Mouse (Mus musculus) kidney, adult 10 weeks (tissue): Measurements from ENCODE around the gene Hist2h2ab. TPM values are rescaled to one million over a fixed set of nuclear protein-coding genes. Genes with fewer than 3 reads are reported as not detected.

Source experiments
- polyA plus RNA-seq: library from polyadenylated mRNA; stranded (reverse); fragments of 350-450 nt; fragmentation: Illumina TruSeq; extraction: RNeasy Lipid Tissue Mini Kit (QIAGEN cat#74804); gene quantifications from one replicate; pipeline ENCODE4 v1.2.3, GENCODE M21; 2014; ENCODE audit warnings: low read depth, low replicate concordance

The Hist2h2ab gene
- not detected for polyA plus RNA-seq

DNA sequence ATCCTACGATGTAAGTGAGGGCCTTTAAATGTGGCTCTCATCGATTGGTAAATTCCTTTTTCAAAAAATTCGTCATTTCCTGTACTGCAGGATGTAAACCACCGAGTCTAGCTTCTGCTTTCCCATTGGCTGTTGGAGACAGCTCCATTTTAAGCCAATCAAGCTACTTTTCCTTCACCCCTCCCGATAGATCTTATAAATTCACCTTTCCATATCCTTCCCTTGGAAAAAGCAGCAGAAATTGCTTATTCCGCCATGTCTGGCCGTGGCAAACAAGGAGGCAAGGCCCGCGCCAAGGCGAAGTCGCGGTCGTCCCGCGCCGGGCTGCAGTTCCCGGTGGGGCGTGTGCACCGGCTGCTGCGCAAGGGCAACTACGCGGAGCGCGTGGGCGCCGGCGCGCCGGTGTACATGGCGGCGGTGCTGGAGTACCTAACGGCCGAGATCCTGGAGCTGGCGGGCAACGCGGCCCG is at the start of gene Hist2h2ab, which contains the start of gene Bola1:
Gene Hist2h2ab (plus strand): TSS at position 205 of the 470 bp plus-strand sequence.
Gene Bola1 (minus strand): TSS at position 49 of the 470 bp plus-strand sequence.

DNA sequence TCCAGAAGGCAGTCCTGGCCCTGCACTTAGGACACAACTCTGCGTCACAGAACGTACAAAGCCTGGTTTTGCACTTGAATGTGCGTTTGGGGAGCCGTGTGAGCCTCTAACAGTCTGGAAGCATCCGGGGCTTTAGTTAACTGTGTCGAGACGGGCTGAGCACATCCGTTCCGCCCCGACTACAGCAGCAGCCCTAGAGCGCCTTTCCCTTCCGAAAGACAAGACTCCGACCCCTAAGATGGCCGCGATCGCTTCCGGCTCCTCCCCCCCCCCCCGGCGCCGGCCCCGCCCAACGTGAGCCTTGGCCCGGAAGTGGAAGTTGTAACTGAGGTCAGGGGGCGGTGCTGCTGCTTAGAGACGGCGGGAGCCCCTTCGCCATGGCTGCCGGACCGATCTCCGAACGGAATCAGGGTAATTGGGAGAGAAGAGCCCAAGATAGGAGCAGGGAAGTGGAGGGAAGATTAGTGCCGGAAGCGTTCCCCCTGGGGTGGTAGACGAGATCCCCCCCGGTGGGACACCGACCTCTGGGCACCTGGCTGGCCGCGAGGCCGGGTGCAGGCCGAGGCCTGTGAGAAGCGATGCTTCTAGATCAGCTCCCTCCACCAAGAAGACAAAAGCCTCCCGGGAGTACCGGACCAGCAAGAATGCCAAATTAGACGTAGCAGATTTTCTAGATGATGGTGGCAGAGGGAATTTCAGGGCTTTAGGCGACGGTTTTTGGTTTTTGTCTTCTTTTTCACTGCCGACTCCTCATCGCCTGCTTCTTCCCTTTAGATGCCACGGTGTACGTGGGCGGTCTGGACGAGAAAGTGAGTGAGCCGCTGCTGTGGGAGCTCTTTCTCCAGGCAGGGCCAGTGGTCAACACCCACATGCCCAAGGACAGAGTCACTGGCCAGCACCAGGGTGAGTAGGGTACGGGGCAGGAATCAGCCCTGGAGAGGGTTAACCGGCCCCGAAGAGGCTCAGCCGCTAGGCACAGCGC is 47.2 kb upstream of the Hist2h2ab start, which contains the start of gene Sf3b4:
Gene Sf3b4 (plus strand): TSS at position 136 of the 982 bp plus-strand sequence.

DNA sequence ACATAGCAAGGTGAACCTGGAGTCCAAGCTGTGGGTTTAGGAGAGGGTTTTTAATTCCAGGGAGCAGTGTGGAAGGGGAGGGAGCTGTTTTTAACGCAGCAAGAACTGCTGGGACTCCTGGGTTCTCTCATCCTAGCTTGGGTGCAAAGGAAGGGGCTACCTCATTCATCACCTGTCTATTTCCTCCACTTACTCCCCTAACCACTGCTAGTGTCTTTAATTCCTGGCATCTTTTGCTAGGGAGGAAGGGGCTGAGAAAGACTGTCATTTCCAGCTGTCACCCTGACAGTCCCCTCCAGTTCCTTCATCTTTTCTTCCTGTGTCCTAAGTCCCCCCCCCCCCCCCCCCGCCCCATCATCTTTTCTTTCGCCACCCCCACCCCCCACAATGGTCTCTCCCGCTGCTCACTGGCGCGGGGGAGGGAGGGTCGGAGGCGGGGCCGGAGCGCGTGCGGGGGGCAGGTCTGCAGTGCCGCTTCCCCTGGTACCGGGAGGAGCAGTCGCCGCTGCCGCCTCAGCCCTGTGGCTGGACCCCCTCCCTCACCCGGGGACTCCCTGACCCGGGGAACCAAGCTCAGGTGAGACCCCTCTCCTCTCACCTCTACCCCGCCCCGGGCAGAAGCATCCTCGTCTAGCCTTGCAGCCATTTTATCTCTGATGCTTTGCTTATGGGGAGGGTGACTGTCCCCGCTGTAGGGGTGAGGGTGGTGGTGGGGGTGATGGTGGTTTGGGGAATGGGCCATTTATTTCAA is 38.8 kb upstream of the Hist2h2ab start, which contains the start of gene Sv2a:
Gene Sv2a (plus strand): TSS at position 425 of the 751 bp plus-strand sequence.

DNA sequence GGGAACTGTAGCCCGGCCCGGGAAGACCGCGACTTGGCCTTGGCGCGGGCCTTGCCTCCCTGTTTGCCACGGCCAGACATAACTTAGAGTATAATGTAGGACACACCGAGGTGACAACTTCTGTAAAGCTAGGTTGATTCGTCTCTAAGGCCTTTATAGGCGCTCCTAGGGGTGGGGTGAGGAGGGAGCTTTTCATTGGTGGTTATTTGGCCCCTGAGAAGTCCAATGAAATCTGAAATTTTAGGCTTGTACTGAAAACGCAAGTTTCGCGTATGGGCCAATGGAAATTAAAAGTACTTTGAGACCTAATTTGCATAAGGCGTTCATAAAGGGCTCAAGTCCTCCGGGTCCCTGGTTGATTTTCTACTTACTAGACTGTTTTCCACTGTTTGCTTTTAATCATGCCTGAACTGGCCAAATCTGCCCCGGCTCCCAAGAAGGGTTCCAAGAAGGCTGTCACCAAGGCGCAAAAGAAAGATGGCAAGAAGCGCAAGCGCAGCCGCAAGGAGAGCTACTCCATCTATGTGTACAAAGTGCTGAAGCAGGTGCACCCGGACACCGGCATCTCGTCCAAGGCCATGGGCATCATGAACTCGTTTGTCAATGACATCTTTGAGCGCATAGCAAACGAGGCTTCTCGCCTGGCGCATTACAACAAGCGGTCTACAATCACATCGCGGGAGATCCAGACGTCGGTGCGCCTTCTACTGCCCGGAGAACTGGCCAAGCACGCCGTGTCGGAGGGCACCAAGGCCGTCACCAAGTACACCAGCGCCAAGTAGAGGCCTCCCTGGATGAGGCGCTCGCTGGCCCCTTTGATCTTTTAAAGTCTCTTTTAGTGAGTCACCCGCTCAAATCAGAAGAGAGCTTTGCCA is 1.3 kb downstream of the Hist2h2ab start, which contains the start of the genes Hist2h2ac and Hist2h2be:
Gene Hist2h2ac (minus strand): TSS at position 116 of the 875 bp plus-strand sequence.
Gene Hist2h2be (plus strand): TSS at position 355 of the 875 bp plus-strand sequence.

DNA sequence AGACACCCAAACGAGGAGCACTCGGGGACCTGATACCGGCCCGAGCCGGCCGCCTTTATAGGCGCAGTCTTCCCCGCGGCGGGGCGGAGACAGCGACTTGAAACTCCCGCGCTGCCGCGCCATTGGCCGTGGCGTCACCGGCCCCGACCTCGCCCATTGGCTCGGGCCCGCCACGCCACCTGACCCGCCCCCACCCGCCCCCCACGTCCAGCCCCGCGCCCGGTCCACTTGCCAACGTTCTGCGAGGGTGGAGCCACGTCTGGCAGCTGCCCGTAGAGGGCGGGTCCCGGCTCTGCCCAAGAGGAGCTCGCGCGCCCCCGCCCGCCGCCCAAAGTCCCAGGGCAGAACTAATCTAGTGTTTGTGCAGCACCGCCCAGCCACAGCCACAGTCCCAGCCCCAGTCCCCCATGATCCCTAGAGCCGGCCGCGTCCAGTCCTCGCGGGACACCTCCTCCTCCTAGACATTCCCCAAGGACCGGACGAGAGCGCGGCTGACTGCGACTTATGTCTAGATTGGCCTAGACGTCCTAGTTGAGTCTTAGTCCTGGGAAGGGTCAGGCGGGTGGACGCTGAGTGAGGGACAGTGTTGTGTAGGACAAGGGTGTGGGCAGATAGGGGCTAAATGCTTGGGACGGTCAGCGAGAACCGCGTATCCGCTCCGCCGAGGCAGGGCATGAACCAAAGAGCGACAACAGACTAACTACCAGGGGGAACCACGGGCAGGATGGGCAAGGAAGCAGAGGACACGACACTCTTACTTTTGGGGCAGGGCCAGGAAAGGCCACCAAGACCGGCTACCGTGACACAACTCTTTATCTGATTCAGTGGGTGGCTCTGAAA is 19.5 kb downstream of the Hist2h2ab start, which contains the start of gene Hist2h3c2:
Gene Hist2h3c2 (minus strand): TSS at position 174 of the 840 bp plus-strand sequence.

DNA sequence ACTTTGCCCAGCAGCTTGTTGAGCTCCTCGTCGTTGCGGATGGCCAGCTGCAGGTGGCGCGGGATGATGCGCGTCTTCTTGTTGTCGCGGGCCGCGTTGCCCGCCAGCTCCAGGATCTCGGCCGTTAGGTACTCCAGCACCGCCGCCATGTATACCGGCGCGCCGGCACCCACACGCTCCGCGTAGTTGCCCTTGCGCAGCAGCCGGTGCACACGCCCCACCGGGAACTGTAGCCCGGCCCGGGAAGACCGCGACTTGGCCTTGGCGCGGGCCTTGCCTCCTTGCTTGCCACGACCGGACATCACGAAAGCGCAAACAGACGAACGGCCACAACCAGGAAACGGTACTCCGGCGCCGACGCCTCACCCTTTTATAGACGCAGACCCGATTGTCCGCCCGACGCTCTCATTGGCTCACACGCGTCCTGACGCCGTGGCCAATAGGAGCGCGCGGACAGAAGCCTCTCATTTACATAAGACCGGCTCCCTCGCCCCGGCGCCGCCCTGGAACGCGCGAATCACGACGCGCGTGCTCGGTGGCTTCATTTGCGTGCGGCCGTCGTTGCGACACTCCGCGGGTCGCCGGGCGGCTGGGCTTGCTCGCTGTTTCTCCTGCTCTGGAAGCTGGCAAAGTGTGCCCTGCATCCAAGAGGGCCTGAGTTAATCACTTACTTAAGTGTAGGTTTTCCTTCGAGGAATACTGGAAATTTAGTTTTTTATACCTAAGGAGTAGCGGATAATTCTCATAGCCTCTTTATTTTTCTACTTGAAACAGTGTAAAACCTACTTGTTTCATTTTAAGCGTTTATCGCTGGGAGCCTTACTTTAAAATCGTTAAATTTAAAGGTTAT is 20.5 kb downstream of the Hist2h2ab start, which contains the start of gene Hist2h2aa2:
Gene Hist2h2aa2 (minus strand): TSS at position 328 of the 850 bp plus-strand sequence.

DNA sequence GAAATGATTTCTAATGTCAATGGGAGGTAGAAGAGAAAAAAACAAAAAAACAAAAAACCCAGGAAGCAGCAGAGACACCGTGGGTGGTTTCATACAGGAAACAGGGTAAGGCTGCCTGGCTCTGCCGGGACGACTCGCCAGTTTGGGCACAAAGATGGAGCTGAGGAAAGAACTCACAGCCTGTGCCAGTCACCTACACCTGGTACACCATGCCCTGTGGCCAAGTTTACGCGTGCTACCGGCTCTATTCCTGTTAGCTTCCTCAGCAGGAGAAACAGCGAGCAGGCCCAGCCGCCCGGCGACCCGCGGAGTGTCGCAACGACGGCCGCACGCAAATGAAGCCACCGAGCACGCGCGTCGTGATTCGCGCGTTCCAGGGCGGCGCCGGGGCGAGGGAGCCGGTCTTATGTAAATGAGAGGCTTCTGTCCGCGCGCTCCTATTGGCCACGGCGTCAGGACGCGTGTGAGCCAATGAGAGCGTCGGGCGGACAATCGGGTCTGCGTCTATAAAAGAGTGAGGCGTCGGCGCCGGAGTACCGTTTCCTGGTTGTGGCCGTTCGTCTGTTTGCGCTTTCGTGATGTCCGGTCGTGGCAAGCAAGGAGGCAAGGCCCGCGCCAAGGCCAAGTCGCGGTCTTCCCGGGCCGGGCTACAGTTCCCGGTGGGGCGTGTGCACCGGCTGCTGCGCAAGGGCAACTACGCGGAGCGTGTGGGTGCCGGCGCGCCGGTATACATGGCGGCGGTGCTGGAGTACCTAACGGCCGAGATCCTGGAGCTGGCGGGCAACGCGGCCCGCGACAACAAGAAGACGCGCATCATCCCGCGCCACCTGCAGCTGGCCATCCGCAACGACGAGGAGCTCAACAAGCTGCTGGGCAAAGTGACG is 25.6 kb downstream of the Hist2h2ab start, which contains the start of gene Hist2h2aa1:
Gene Hist2h2aa1 (plus strand): TSS at position 495 of the 884 bp plus-strand sequence.

DNA sequence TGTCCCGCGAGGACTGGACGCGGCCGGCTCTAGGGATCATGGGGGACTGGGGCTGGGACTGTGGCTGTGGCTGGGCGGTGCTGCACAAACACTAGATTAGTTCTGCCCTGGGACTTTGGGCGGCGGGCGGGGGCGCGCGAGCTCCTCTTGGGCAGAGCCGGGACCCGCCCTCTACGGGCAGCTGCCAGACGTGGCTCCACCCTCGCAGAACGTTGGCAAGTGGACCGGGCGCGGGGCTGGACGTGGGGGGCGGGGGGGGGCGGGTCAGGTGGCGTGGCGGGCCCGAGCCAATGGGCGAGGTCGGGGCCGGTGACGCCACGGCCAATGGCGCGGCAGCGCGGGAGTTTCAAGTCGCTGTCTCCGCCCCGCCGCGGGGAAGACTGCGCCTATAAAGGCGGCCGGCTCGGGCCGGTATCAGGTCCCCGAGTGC is 26.8 kb downstream of the Hist2h2ab start, which contains the start of gene Hist2h3c1:
Gene Hist2h3c1 (plus strand): TSS at position 259 of the 430 bp plus-strand sequence.

DNA sequence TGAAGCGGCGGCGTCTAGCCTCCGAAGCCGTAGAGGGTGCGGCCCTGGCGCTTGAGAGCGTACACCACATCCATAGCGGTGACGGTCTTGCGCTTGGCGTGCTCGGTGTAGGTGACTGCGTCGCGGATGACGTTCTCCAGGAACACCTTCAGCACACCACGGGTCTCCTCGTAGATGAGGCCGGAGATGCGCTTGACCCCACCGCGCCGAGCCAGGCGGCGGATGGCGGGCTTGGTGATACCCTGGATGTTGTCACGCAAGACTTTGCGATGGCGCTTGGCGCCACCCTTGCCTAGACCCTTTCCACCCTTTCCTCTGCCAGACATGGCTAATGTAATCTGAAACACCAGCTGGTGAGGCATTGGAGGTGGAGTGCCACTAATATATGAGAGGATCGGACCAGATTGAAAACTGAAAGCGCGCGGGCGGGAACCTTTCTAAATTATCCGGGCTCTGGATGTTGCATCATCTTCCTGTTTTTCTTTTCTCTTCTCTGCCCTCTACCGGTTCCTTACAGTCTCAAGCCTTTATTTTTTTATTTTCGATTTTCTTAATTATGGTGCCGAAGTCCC is 43.4 kb downstream of the Hist2h2ab start, which contains the start of gene Hist2h4:
Gene Hist2h4 (minus strand): TSS at position 333 of the 572 bp plus-strand sequence.

DNA sequence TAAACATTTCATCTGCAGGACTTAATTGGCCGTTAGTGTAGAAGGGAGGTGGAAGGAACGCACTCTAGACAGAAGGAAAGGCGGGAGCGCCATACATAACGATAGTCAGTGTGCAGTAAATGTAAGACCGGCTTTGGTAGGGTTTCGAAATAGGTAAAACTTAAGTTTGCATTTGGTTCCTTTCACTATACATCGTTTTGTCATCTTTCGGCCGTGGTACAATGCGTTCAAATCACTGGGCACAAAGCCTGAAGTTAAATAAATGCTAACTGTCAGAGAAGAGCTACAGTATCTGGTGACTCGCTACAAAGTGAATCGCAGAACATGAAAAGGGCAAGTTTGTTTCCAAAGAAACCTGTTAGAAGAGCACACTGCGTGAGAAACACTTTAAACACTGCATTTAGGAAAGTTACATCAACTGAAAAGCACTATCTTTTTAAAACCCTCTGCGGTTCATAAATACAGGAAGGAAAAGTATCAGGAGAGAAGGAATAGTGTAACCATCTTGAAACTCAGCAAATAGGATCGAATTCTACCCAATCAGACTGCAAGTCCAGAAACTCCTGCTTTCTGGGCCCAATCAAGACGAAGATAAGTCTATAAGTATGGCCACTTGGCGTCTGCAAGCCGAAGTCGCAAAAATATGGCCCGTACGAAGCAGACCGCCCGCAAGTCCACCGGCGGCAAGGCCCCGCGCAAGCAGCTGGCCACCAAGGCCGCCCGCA is 48.5 kb downstream of the Hist2h2ab start, which contains the start of gene Hist2h3b:
Gene Hist2h3b (plus strand): TSS at position 604 of the 725 bp plus-strand sequence.

Other genes with a start within 250 kb of the Hist2h2ab start
- 3.1 TPM for gene Plekho1, start 223.9 kb upstream of the Hist2h2ab start, polyA plus RNA-seq
- 54.3 TPM for gene Vps45, start 161.4 kb upstream of the Hist2h2ab start, polyA plus RNA-seq
- 22.0 TPM for gene Otud7b, start 115.3 kb upstream of the Hist2h2ab start, polyA plus RNA-seq
- 21.7 TPM for gene Mtmr11, start 57.9 kb upstream of the Hist2h2ab start, polyA plus RNA-seq
- gene Sf3b4, start 47.5 kb upstream of the Hist2h2ab start, polyA plus RNA-seq = 9.6 TPM
- 5.4 TPM for gene Sv2a, start 38.7 kb upstream of the Hist2h2ab start, polyA plus RNA-seq
- 5.1 TPM for gene Bola1, start 156 bp upstream of the Hist2h2ab start, polyA plus RNA-seq
- not detected for gene Hist2h2ac, start 1.0 kb downstream of the Hist2h2ab start, polyA plus RNA-seq
- gene Hist2h2be, start 1.3 kb downstream of the Hist2h2ab start, polyA plus RNA-seq = 15.0 TPM
- 2.3 TPM for gene Hist2h3c2, start 19.3 kb downstream of the Hist2h2ab start, polyA plus RNA-seq
- gene Hist2h2aa2, start 20.4 kb downstream of the Hist2h2ab start, polyA plus RNA-seq = not detected
- gene Hist2h2aa1, start 25.6 kb downstream of the Hist2h2ab start, polyA plus RNA-seq = not detected
- 24.4 TPM for gene Hist2h3c1, start 26.8 kb downstream of the Hist2h2ab start, polyA plus RNA-seq
- 0.28 TPM for gene Hist2h4, start 43.4 kb downstream of the Hist2h2ab start, polyA plus RNA-seq
- gene Hist2h3b, start 48.8 kb downstream of the Hist2h2ab start, polyA plus RNA-seq = not detected
- gene Hist2h2bb, start 49.9 kb downstream of the Hist2h2ab start, polyA plus RNA-seq = not detected
- gene Fcgr1, start 74.1 kb downstream of the Hist2h2ab start, polyA plus RNA-seq = 0.65 TPM
- gene BC107364, start 232.4 kb downstream of the Hist2h2ab start, polyA plus RNA-seq = not detected